Mouse (Mus musculus) heart, adult 9 months (tissue): ENCODE measurements around the gene Dpy30.

Experiments
- DNase-seq, 2 experiments: peaks; one replicate each; pipeline ENCODE4 v3.0.0; 2022; ENCODE audit warnings: low spot score in 2 of 2

The Dpy30 gene

DNA sequence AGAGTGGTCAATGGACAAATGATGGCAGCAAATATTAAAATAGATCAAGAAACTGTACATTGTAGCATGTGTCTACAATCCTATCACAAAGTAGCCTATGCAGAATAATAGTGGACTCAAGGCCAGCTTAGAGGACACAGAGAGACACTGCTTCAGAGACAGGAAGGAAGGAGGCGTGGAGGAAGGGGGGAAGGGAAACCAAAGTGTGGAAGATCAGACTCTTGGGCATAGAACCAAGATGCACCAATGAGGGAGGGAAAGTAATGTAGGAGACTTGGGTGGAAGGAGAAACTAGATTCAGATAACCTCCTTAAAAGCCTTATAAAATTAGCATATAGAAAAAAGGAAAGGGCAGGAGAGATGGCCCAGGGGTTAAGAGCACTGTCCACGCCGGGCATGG is 61.3 kb downstream of the Dpy30 start:
- no peak for DNase-seq
